Mouse (Mus musculus) ES-Bruce4 (cell line): ENCODE results near the gene Ptgis.

Experiments
- CTCF ChIP-seq: IDR thresholded peaks from one replicate; pipeline ENCODE4 v1.8.1; 2011; ENCODE audit warnings: low read depth, low read length
- POLR2A ChIP-seq: IDR thresholded peaks from one replicate; pipeline ENCODE4 v1.8.1; 2011; ENCODE audit warnings: low read length; ENCODE audit not compliant: insufficient read depth

- TF ChIP-seq POLR2A (no peak), CTCF (no peak)
Observed at GRCm38 (mm10) chr2:167280986-167281310, 40.5 kb upstream of the Ptgis start.
